Mouse (Mus musculus): ENCODE data around the gene Tcf20. TPM values are rescaled to one million over a fixed set of nuclear protein-coding genes. Genes with fewer than 3 reads are reported as not detected.

The Tcf20 gene
- polyA plus RNA-seq, 1 experiment from 2014 or later, result 15.9 TPM

GRCm38 (mm10) chr15:82953096-82953495 is 34.6 kb downstream of the Tcf20 start:
- no peaks in the 10 kb centered on the region for H3K9me3 ChIP-seq
- no peak overlapping the region for H3K4me3 ChIP-seq
- H3K4me2 ChIP-seq, result no peak overlapping the region
- no peaks in the 10 kb centered on the region for H3K27me3 ChIP-seq (replicated peaks)
- no peak for ATAC-seq (replicated peaks)
- WGBS, result 19% methylated on average over 4 of the region's 4 CpGs
- H3K36me3 ChIP-seq (replicated peaks), result no peaks in the 10 kb centered on the region
- H3K27ac ChIP-seq, result no peak overlapping the region
- H3K9ac ChIP-seq, result no peak overlapping the region
- H3K4me1 ChIP-seq, result peaks cover 63% of the 10 kb centered on the region

- no peak overlapping the region for H3K4me3 ChIP-seq
- no peaks in the 10 kb centered on the region for H3K9me3 ChIP-seq
- no peaks in the 10 kb centered on the region for H3K27me3 ChIP-seq (replicated peaks)
- peak overlapping the region; percentile 66 for H3K27ac ChIP-seq
- 3% methylated on average over 20 of the region's 20 CpGs for WGBS
- peak overlapping the region; percentile 19; the same call in 1 of the 2 replicates for H3K4me2 ChIP-seq
- peaks cover 60% of the 10 kb centered on the region for H3K4me1 ChIP-seq
- H3K36me3 ChIP-seq (replicated peaks), result no peaks in the 10 kb centered on the region
- H3K9ac ChIP-seq, result no peak overlapping the region
- ATAC-seq (replicated peaks), result peak; percentile 62
These were observed 35.4 kb downstream of the Tcf20 start for GRCm38 (mm10) chr15:82952292-82952705.

GRCm38 (mm10) chr15:82950246-82950645 is 37.4 kb downstream of the Tcf20 start:
- H3K27me3 ChIP-seq (replicated peaks), result no peaks in the 10 kb centered on the region
- WGBS, result 62% methylated on average over 8 of the region's 8 CpGs
- no peaks in the 10 kb centered on the region for H3K9me3 ChIP-seq
- peaks cover 64% of the 10 kb centered on the region for H3K4me1 ChIP-seq
- no peak overlapping the region for H3K4me2 ChIP-seq
- no peak overlapping the region for H3K4me3 ChIP-seq
- no peak overlapping the region for H3K27ac ChIP-seq
- no peak overlapping the region for H3K9ac ChIP-seq
- ATAC-seq (replicated peaks), result no peak
- no peaks in the 10 kb centered on the region for H3K36me3 ChIP-seq (replicated peaks)

GRCm38 (mm10) chr15:82947431-82947830 is 40.2 kb downstream of the Tcf20 start:
- Histone ChIP-seq H3K27me3 (replicated peaks) (no peaks in the 10 kb centered on the region), H3K4me1 (peaks cover 47% of the 10 kb centered on the region), H3K36me3 (replicated peaks) (no peaks in the 10 kb centered on the region), H3K9me3 (no peaks in the 10 kb centered on the region), H3K9ac (no peak overlapping the region), H3K27ac (no peak overlapping the region), H3K4me2 (no peak overlapping the region), H3K4me3 (no peak overlapping the region)
- 68% methylated on average over 5 of the region's 5 CpGs for WGBS
- no peak for ATAC-seq (replicated peaks)

- no peak overlapping the region for H3K4me3 ChIP-seq
- no peaks in the 10 kb centered on the region for H3K36me3 ChIP-seq (replicated peaks)
- no peaks in the 10 kb centered on the region for H3K9me3 ChIP-seq
- no peaks in the 10 kb centered on the region for H3K27me3 ChIP-seq (replicated peaks)
- 69% methylated on average over 9 of the region's 9 CpGs for WGBS
- H3K4me1 ChIP-seq, result peaks cover 58% of the 10 kb centered on the region
- H3K9ac ChIP-seq, result no peak overlapping the region
- no peak overlapping the region for H3K4me2 ChIP-seq
- no peak for ATAC-seq (replicated peaks)
- H3K27ac ChIP-seq, result no peak overlapping the region
These were observed 43.0 kb downstream of the Tcf20 start for GRCm38 (mm10) chr15:82944479-82945195.

- Histone ChIP-seq H3K36me3 (replicated peaks) (no peaks in the 10 kb centered on the region), H3K9ac (no peak overlapping the region), H3K27ac (peak overlapping the region; percentile 51), H3K27me3 (replicated peaks) (no peaks in the 10 kb centered on the region), H3K4me3 (no peak overlapping the region), H3K4me1 (peaks cover 70% of the 10 kb centered on the region), H3K9me3 (no peaks in the 10 kb centered on the region), H3K4me2 (peak overlapping the region; percentile 34)
- ATAC-seq (replicated peaks), result peak; percentile 44
- WGBS, result 28% methylated on average over 8 of the region's 8 CpGs
These were observed 45.9 kb downstream of the Tcf20 start for GRCm38 (mm10) chr15:82941733-82942132.

GRCm38 (mm10) chr15:82940494-82941214 is 47.0 kb downstream of the Tcf20 start:
- Histone ChIP-seq H3K36me3 (replicated peaks) (no peaks in the 10 kb centered on the region), H3K9ac (0 out of 2 replicates have a peak overlapping the region, but pooled peaks have one; percentile 1), H3K27ac (peak overlapping the region; percentile 51), H3K9me3 (no peaks in the 10 kb centered on the region), H3K4me3 (no peak overlapping the region), H3K27me3 (replicated peaks) (no peaks in the 10 kb centered on the region), H3K4me2 (no peak overlapping the region), H3K4me1 (peaks cover 71% of the 10 kb centered on the region)
- no peak for ATAC-seq (replicated peaks)
- 42% methylated on average over 12 of the region's 12 CpGs for WGBS

- Histone ChIP-seq H3K27ac (peak overlapping the region; percentile 64), H3K4me3 (no peak overlapping the region), H3K9me3 (no peaks in the 10 kb centered on the region), H3K4me1 (peaks cover 91% of the 10 kb centered on the region), H3K4me2 (peak overlapping the region; percentile 22; the same call in 1 of the 2 replicates), H3K9ac (0 out of 2 replicates have a peak overlapping the region, but pooled peaks have one; percentile 12), H3K36me3 (replicated peaks) (no peaks in the 10 kb centered on the region), H3K27me3 (replicated peaks) (no peaks in the 10 kb centered on the region)
- ATAC-seq (replicated peaks), result 0 out of 2 replicates have a peak, but pooled peaks have one; percentile 18
- 23% methylated on average over 17 of the region's 17 CpGs for WGBS
These were observed 49.5 kb downstream of the Tcf20 start for GRCm38 (mm10) chr15:82938155-82938569.

GRCm38 (mm10) chr15:82937428-82937992 is 50.2 kb downstream of the Tcf20 start:
- Histone ChIP-seq H3K36me3 (replicated peaks) (no peaks in the 10 kb centered on the region), H3K4me2 (no peak overlapping the region), H3K9me3 (no peaks in the 10 kb centered on the region), H3K27ac (peak overlapping the region; percentile 64), H3K9ac (0 out of 2 replicates have a peak overlapping the region, but pooled peaks have one; percentile 12), H3K27me3 (replicated peaks) (no peaks in the 10 kb centered on the region), H3K4me3 (no peak overlapping the region), H3K4me1 (peaks cover 92% of the 10 kb centered on the region)
- ATAC-seq (replicated peaks), result no peak; the same call in 1 of the 2 replicates
- WGBS, result 45% methylated on average over 5 of the region's 5 CpGs

GRCm38 (mm10) chr15:82934971-82935370 is 52.7 kb downstream of the Tcf20 start:
- 69% methylated on average over 10 of the region's 10 CpGs for WGBS
- H3K27me3 ChIP-seq (replicated peaks), result no peaks in the 10 kb centered on the region
- no peak for ATAC-seq (replicated peaks)
- H3K4me2 ChIP-seq, result no peak overlapping the region
- H3K4me3 ChIP-seq, result no peak overlapping the region
- H3K4me1 ChIP-seq, result peaks cover 74% of the 10 kb centered on the region
- H3K9ac ChIP-seq, result no peak overlapping the region
- H3K9me3 ChIP-seq, result no peaks in the 10 kb centered on the region
- H3K36me3 ChIP-seq (replicated peaks), result no peaks in the 10 kb centered on the region
- no peak overlapping the region for H3K27ac ChIP-seq

GRCm38 (mm10) chr15:82932936-82933650 is 54.6 kb downstream of the Tcf20 start:
- Histone ChIP-seq H3K9me3 (no peaks in the 10 kb centered on the region), H3K27ac (peak overlapping the region; percentile 64), H3K27me3 (replicated peaks) (no peaks in the 10 kb centered on the region), H3K4me3 (no peak overlapping the region), H3K36me3 (replicated peaks) (no peaks in the 10 kb centered on the region), H3K4me1 (peaks cover 80% of the 10 kb centered on the region), H3K9ac (no peak overlapping the region), H3K4me2 (no peak overlapping the region)
- WGBS, result 26% methylated on average over 4 of the region's 4 CpGs
- no peak; the same call in 1 of the 2 replicates for ATAC-seq (replicated peaks)

- no peak for ATAC-seq (replicated peaks)
- 90% methylated on average over 5 of the region's 5 CpGs for WGBS
- H3K9me3 ChIP-seq, result no peaks in the 10 kb centered on the region
These were observed 56.2 kb downstream of the Tcf20 start for GRCm38 (mm10) chr15:82931436-82931835.

More at GRCm38 (mm10) chr15:82931436-82931835, 56.2 kb downstream of the Tcf20 start:
- Histone ChIP-seq H3K9ac (no peak overlapping the region), H3K27ac (no peak overlapping the region), H3K4me3 (no peak overlapping the region), H3K4me1 (peaks cover 80% of the 10 kb centered on the region), H3K36me3 (replicated peaks) (no peaks in the 10 kb centered on the region), H3K4me2 (no peak overlapping the region), H3K27me3 (replicated peaks) (no peaks in the 10 kb centered on the region)
